Mouse (Mus musculus) yolk sac, embryonic 10.5 days (tissue): ENCODE measurements at regions not wholly inside any gene's neighbourhood (a gene's known extent, or its start where the extent isn't known, plus 50 kb on each side); places are given as distances from the start of the nearest gene placed in this dataset.
"Not testable (repeated sequence)": the region's sequence is repeated elsewhere in the genome, so short reads cannot be mapped to it uniquely, and the experiment has no call there.

Experiments
- DNase-seq: peaks from one replicate; pipeline ENCODE4 v3.0.0-alpha.2; 2017; ENCODE audit warnings: low spot score

- peak; percentile 70 for DNase-seq
These were observed 149.6 kb upstream of the Rtl1 start for GRCm38 (mm10) chr12:109749711-109750243.

DNA sequence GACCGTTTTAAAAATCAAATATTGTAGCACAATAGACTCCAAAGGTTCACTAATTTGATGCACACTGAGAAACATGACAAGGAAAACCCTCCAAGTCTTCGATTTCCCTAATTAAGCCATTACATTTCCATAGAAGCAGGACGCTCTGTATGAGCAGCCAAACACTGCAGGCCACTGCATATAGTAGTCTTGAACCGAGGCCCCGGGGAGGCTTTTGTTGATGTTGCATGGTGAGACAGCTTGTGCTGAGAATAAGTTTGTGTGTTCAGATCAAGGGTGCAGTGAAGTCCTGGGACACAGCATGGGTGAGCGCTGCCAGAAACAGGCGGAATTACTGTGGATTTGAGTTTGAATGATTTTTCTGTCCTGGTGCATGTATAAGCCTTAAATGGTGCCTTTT is 154.9 kb upstream of the Rtl1 start:
- DNase-seq = no peak

GRCm38 (mm10) chr12:109764293-109764692 is 164.2 kb upstream of the Rtl1 start:
- DNase-seq = no peak

- not testable (repeated sequence) for DNase-seq
These were observed 166.5 kb upstream of the Rtl1 start for GRCm38 (mm10) chr12:109766602-109767001.

- no peak for DNase-seq
These were observed 172.4 kb upstream of the Rtl1 start for GRCm38 (mm10) chr12:109772543-109772942.

GRCm38 (mm10) chr12:109773909-109774313 is 173.8 kb upstream of the Rtl1 start:
- no peak for DNase-seq

- DNase-seq = no peak
These were observed 198.7 kb upstream of the Rtl1 start for GRCm38 (mm10) chr12:109798846-109799245.

DNA sequence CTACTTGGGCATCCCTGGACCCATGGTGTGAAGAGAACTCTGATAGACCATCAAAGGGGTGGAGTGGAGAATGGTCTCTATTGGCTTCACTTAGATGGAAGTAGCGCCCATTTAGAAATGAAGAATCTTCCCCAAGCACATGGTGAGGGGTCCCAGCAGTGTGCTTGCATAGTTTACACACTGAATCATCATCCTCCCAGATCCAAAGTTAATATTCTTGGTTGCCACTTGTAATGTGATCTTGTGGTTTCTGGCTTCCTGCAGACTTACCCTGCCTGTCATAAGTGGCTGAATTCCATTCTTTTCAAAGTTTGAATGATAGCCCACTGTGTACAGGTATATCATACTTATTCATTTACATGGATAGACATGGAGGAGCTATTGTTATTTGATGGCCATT is 199.3 kb upstream of the Rtl1 start:
- no peak for DNase-seq

DNA sequence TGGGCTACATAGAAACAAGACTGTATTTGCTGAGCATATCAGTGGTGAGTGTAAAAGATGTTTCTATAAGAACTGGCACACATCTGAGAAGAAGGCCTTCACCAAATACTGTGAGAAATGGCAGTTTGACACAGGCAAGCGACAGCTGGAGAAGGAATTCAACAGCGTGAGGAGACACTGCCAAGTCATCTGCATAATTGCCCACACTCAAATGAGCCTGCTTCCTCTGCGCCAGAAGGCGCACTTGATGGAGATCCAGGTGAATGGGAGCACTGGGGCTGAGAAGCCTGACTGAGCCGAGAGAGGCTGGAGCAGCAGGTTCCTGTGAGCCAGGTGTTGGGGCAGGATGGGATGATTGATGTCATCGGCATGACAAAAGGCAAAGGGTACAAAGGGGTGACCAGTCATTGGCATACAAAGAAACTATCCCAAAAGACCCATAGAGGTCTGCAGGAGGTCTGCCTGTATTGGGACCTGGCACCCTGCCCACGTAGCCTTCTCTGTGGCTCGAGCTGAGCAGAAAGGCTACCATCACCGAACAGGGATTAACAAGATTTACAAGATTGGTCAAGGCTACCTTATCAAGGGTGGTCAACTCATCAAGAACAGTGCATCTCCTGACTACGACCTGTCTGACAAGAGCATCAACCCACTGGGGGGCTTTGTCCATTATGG is 227.2 kb upstream of the Rtl1 start:
- DNase-seq = no peak

GRCm38 (mm10) chr12:109830303-109831020 is 230.3 kb upstream of the Rtl1 start:
- DNase-seq = peak; percentile 17

- DNase-seq = no peak
These were observed 232.8 kb upstream of the Rtl1 start for GRCm38 (mm10) chr12:109832964-109833363.

- peak; percentile 42 for DNase-seq
These were observed 236.4 kb upstream of the Rtl1 start for GRCm38 (mm10) chr12:109836521-109836920.

- DNase-seq = no peak
These were observed 239.0 kb upstream of the Rtl1 start for GRCm38 (mm10) chr12:109839126-109839587.

GRCm38 (mm10) chr12:109839946-109840524 is 239.9 kb upstream of the Rtl1 start:
- DNase-seq = no peak

DNA sequence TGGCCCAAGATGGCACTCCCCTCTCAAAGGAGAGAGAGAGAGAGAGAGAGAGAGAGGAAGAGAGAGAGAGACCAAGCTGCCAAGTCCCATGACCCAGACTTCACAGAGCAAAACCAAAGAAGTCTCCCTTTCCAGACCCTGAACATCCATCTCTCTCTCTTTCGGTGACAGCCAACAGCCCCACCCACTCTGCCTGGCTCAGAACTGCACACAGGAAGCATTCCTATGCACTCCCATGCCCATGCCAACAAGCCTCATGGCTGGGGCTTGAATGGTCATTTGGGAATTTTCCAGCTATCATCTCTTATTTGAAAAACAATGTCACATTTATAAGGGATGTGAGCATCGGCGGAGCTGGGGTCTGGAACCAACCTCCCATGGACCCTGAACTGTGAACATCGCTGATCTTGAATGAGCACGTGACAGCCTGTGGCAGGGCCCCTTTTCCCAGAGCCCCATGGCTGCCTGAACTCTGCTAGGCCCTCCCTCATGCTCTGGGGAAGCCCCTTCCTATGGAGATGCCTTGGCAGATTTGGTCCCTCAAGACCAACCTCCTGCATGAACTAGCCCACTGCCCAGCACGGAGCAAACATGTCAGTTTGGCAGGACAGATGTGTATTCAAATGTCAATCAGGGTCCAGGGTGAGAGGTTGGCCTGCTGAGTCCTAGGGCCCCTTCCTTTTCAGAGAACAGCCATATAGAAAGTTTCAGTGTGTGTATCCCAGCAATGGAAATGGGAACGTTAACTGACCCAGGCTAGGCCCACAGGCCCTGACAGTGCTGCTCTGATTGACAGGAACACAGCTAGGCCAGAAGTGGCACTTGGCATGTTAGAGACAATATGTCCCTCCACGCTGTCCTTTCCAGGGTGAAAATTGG is 244.8 kb upstream of the Rtl1 start:
- no peak for DNase-seq

- DNase-seq = no peak
These were observed 245.4 kb upstream of the Rtl1 start for GRCm38 (mm10) chr12:109845602-109845906.

GRCm38 (mm10) chr12:109856336-109856735 is 256.2 kb upstream of the Rtl1 start:
- no peak for DNase-seq

DNA sequence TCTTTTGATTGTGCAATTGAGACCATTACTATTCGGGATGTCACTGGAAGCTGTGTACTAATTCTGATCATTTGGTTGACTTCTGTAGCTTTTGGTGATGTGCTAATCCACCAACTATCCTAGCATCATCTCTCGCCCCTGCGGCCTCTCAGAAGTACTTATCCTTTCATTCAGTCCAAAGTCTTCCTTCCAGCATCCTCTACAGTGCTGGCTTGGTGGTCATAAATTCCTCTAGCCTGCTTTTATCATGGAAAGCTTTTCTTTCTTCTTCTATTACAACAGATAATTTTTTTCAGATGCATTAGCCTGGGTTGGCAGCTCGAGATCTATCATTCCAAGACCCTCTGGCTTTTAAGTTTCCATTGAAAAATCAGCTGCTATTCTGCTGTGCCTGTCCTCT is 257.6 kb upstream of the Rtl1 start:
- DNase-seq = no peak

GRCm38 (mm10) chr12:109864826-109865225 is 264.7 kb upstream of the Rtl1 start:
- no peak for DNase-seq

GRCm38 (mm10) chr12:109871021-109871420 is 270.9 kb upstream of the Rtl1 start:
- no peak for DNase-seq

DNA sequence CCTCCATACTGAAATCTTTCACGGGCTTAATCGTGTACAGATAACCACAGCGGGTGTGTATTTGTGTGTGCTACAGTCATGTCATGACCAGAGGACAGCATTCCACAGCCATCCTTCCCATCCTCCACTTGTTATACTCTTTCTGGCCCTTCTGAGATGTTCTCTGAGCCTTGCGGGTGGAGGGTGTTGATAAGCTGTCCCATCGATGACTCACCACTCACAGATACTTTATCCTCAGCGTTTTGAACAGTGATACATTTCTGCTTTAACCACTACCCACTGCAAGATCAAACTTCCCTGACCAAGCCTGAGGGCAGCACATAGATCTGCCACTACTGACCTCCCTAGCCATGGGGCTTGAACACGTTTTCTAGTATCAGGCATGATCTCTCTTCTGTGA is 274.3 kb upstream of the Rtl1 start:
- DNase-seq = no peak

GRCm38 (mm10) chr12:109881108-109881507 is 281.0 kb upstream of the Rtl1 start:
- no peak for DNase-seq
